Mouse (Mus musculus): ENCODE measurements around the gene Prrt2. TPM values are rescaled to one million over a fixed set of nuclear protein-coding genes. Genes with fewer than 3 reads are reported as not detected.
A peak's percentile ranks its signal among the peaks of the same experiment; 100 is the strongest.

Prrt2 gene
- polyA plus RNA-seq, 1 experiment from 2014 or later, result 7.1 TPM

DNA sequence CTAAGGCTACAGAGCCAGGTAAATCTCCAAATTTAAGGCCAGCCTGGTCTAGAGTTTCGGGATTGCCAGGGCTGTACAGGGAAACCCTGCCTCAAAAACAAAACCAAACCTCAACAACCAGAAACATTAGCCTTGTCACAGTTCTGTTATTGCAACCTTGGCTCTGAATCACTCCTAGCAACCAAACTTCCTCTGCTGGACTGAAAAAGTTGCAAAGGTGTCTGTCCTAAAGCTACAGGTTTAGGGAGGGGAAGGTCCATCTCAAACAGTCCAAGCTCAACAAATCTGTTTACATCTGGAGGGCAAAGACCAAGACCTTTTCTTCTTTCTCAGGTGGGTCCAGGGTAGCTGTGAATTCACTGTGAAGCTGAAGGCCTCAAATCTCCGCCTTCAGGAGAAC is 10.0 kb downstream of the Prrt2 start:
- 96% methylated on average over 2 of the region's 2 CpGs for WGBS
- H3K9ac ChIP-seq, result no peak overlapping the region
- H3K4me1 ChIP-seq, result peaks cover 31% of the 10 kb centered on the region
- H3K27me3 ChIP-seq, result no peaks in the 10 kb centered on the region
- H3K4me3 ChIP-seq, result no peak overlapping the region
- no peak overlapping the region for H3K27ac ChIP-seq
- no peak overlapping the region for H3K4me2 ChIP-seq (replicated peaks)
- H3K36me3 ChIP-seq, result peaks cover 38% of the 10 kb centered on the region
- H3K9me3 ChIP-seq (replicated peaks), result no peaks in the 10 kb centered on the region
- no peak for ATAC-seq (ENCODE audit: low FRiP score)

DNA sequence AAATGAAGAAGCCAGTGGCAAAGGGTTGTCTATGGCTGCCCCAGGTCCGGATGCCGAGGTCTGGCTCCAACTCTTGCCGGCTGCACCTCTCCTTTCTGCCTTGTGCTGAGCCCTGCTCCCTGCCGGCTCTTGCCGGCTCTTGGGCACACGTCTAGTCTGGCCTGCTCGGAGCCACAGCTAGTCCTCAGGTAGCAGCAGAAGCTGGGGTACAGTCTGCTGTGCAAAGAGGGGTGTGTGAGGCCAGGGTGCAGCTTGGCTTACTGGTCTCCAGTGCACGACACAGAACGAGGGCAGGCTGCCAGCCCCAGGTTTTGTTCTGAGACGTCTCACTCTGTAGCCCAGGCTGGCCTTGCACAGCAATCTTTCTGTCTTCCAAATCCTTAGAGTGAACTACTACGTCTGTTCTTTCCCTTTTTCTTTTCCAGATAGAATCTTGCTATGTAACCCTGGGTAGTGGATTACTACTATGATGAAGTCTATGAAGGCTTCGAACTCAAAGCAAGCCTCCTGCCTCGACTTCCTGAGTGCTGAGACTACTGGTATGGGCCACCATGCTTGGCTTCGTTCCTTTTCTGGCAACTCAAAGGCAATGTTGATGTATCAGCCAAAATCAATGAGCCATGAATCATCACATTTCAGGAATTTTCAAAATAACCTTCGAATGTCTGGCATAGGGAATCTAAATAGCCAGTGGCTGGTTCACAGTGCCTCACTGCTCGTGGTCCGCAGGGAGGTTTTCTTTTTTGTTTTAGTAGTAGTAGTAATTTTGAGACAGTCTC is 11.5 kb downstream of the Prrt2 start:
- 84% methylated on average over 17 of the region's 17 CpGs for WGBS
- Histone ChIP-seq H3K4me3 (no peak overlapping the region), H3K4me2 (replicated peaks) (no peak overlapping the region), H3K27ac (peak overlapping the region; percentile 71; the same call in 1 of the 2 replicates), H3K9me3 (replicated peaks) (no peaks in the 10 kb centered on the region), H3K27me3 (no peaks in the 10 kb centered on the region), H3K4me1 (peaks cover 15% of the 10 kb centered on the region), H3K9ac (no peak overlapping the region), H3K36me3 (peaks cover 27% of the 10 kb centered on the region)
- no peak for ATAC-seq (ENCODE audit: low FRiP score)

GRCm38 (mm10) chr7:127008239-127009019 is 12.6 kb downstream of the Prrt2 start:
- Histone ChIP-seq H3K27me3 (no peaks in the 10 kb centered on the region), H3K4me2 (replicated peaks) (no peak overlapping the region), H3K36me3 (peaks cover 17% of the 10 kb centered on the region), H3K4me3 (no peak overlapping the region), H3K27ac (peak overlapping the region; percentile 71), H3K9me3 (replicated peaks) (no peaks in the 10 kb centered on the region), H3K9ac (no peak overlapping the region), H3K4me1 (peaks cover 10% of the 10 kb centered on the region)
- peak; percentile 57 for ATAC-seq (ENCODE audit: low FRiP score)
- 66% methylated on average over 9 of the region's 9 CpGs for WGBS

DNA sequence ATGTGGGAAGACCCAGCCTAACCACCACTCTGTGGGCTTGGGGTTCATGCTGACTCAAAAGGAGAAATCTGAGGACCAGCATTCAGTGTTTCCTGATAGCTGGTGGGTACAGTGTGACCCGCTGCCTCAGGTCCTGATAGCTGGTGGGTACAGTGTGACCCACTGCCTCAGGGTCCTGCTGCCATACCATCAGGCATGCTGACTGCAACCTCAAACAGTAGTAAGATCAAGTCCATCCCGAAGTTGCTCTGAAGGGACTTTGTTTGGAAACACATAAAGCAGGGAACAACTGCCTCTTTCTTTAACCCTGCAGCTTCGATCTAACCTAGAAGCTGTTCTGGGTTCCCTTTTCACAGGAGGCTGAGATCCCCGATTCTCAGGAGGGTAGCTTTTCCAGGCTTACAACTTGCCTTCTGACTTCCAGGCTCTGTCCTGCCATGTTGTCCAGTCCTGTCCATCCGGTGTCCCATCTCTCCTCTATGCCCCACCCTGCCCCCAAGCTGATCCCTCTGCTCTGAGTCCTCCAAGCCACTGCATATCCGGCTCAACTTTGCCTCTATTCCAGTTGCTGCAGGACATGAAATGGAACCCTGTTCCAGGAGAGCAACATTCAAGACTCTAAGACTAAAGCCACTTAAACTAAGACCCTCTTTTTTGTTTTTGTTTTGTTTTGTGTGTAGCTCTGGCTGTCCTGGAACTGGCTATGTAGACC is 13.5 kb downstream of the Prrt2 start:
- Histone ChIP-seq H3K36me3 (peaks cover 7% of the 10 kb centered on the region), H3K27me3 (no peaks in the 10 kb centered on the region), H3K9me3 (replicated peaks) (no peaks in the 10 kb centered on the region), H3K4me3 (no peak overlapping the region), H3K4me2 (replicated peaks) (no peak overlapping the region), H3K9ac (no peak overlapping the region), H3K4me1 (peaks cover 7% of the 10 kb centered on the region), H3K27ac (no peak overlapping the region; the same call in 1 of the 2 replicates)
- WGBS, result 85% methylated on average over 6 of the region's 6 CpGs
- no peak for ATAC-seq (ENCODE audit: low FRiP score)

GRCm38 (mm10) chr7:127004122-127004875 is 16.7 kb downstream of the Prrt2 start:
- Histone ChIP-seq H3K9me3 (replicated peaks) (no peaks in the 10 kb centered on the region), H3K4me3 (no peak overlapping the region), H3K4me2 (replicated peaks) (no peak overlapping the region), H3K36me3 (no peaks in the 10 kb centered on the region), H3K4me1 (peaks cover 7% of the 10 kb centered on the region), H3K27me3 (no peaks in the 10 kb centered on the region), H3K27ac (no peak overlapping the region), H3K9ac (no peak overlapping the region)
- WGBS, result 90% methylated on average over 4 of the region's 4 CpGs
- ATAC-seq (ENCODE audit: low FRiP score), result no peak

GRCm38 (mm10) chr7:127003620-127004019 is 17.4 kb downstream of the Prrt2 start:
- Histone ChIP-seq H3K9me3 (replicated peaks) (no peaks in the 10 kb centered on the region), H3K4me2 (replicated peaks) (no peak overlapping the region), H3K27me3 (no peaks in the 10 kb centered on the region), H3K4me1 (peaks cover 4% of the 10 kb centered on the region), H3K36me3 (no peaks in the 10 kb centered on the region), H3K4me3 (no peak overlapping the region), H3K27ac (no peak overlapping the region), H3K9ac (no peak overlapping the region)
- ATAC-seq (ENCODE audit: low FRiP score), result no peak
- WGBS, result 92% methylated on average over 5 of the region's 5 CpGs

- Histone ChIP-seq H3K27me3 (no peaks in the 10 kb centered on the region), H3K9ac (no peak overlapping the region), H3K4me1 (no peaks in the 10 kb centered on the region), H3K4me3 (no peak overlapping the region), H3K9me3 (replicated peaks) (0 out of 2 replicates have a peak, but pooled peaks cover 3% of the 10 kb centered on the region), H3K36me3 (no peaks in the 10 kb centered on the region), H3K27ac (no peak overlapping the region), H3K4me2 (replicated peaks) (no peak overlapping the region)
- 84% methylated on average over 10 of the region's 10 CpGs for WGBS
- no peak for ATAC-seq (ENCODE audit: low FRiP score)
Measured at GRCm38 (mm10) chr7:126999568-126999967, 21.4 kb downstream of the Prrt2 start.

GRCm38 (mm10) chr7:126996449-126996848 is 24.6 kb downstream of the Prrt2 start:
- no peaks in the 10 kb centered on the region for H3K36me3 ChIP-seq
- H3K9ac ChIP-seq, result no peak overlapping the region
- 0 out of 2 replicates have a peak, but pooled peaks cover 3% of the 10 kb centered on the region for H3K9me3 ChIP-seq (replicated peaks)
- no peak overlapping the region for H3K4me2 ChIP-seq (replicated peaks)
- H3K27me3 ChIP-seq, result no peaks in the 10 kb centered on the region
- ATAC-seq (ENCODE audit: low FRiP score), result no peak
- H3K4me1 ChIP-seq, result 0 out of 2 replicates have a peak, but pooled peaks cover 2% of the 10 kb centered on the region
- WGBS, result 77% methylated on average over 4 of the region's 4 CpGs
- no peak overlapping the region for H3K27ac ChIP-seq
- H3K4me3 ChIP-seq, result no peak overlapping the region

DNA sequence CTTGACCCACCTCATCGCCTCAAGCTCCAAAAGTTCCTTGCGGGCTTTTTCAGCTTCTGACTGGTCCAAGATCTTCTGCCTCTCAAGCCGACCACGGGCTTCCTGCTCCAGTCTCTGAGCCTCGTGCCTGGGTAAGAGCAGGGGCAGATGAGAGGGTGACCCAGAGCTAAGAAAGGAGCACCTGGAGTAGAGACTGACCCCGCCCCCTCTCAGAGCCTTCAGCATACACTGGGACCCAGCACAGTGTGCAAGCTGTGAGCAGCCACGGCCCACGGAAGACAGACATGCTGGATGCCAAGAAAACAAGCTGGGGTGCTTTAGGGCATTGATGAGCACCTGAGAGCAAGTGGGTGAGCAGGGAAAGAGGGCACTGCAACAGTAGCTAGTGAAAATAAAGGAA is 32.2 kb downstream of the Prrt2 start:
- no peak for ATAC-seq (ENCODE audit: low FRiP score)
- WGBS, result 72% methylated on average over 8 of the region's 8 CpGs
- Histone ChIP-seq H3K4me2 (replicated peaks) (no peak overlapping the region), H3K9me3 (replicated peaks) (no peaks in the 10 kb centered on the region), H3K27ac (no peak overlapping the region), H3K4me1 (0 out of 2 replicates have a peak, but pooled peaks cover 2% of the 10 kb centered on the region), H3K9ac (no peak overlapping the region), H3K36me3 (no peaks in the 10 kb centered on the region), H3K4me3 (no peak overlapping the region), H3K27me3 (no peaks in the 10 kb centered on the region)

GRCm38 (mm10) chr7:126986319-126986718 is 34.7 kb downstream of the Prrt2 start:
- ATAC-seq (ENCODE audit: low FRiP score), result no peak
- H3K4me3 ChIP-seq, result no peak overlapping the region
- no peak overlapping the region for H3K4me2 ChIP-seq (replicated peaks)
- peaks cover under 1% of the 10 kb centered on the region; the same call in 1 of the 2 replicates for H3K36me3 ChIP-seq
- no peaks in the 10 kb centered on the region for H3K9me3 ChIP-seq (replicated peaks)
- H3K27ac ChIP-seq, result no peak overlapping the region
- H3K27me3 ChIP-seq, result no peaks in the 10 kb centered on the region
- 42% methylated on average over 9 of the region's 9 CpGs for WGBS
- no peaks in the 10 kb centered on the region for H3K4me1 ChIP-seq
- no peak overlapping the region for H3K9ac ChIP-seq

DNA sequence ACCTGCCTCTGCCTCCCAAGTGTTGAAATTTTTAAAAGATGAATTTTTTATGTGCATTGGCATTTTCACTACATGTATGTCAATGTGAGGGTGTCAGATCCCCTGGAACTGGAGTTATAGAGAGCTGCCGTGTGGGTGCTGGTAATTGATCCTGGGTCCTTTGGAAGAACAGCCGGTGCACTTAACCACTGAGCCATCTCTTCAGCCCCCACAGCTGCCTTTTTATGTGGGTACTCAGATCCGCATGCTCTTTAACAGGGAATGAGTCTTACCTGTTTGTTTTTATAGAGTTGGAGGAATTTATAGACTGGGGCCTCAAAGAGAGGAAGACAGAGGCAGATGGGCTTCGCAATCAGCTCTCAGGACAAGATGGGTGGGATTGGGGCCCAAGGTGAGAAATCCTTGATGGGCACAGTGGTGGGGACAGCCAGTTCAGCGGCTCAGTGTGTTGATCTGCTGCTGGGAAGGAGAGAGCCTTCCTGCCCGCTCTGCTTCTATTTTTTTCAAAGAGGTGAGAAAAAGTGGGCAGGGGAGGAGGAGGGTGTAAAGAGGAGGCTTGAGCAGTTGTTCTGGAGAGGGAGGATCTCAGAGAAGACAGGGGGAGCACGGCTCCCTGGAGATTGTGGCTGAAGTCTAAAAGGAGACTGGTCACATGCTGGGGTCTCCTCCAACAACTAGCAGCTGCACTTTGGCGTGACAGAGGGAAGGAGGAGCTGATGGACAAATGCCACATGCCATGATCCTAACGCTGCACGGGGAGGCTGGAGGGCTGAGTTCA is 36.2 kb downstream of the Prrt2 start:
- Histone ChIP-seq H3K36me3 (peaks cover 13% of the 10 kb centered on the region), H3K4me1 (no peaks in the 10 kb centered on the region), H3K27me3 (no peaks in the 10 kb centered on the region), H3K9me3 (replicated peaks) (no peaks in the 10 kb centered on the region), H3K27ac (no peak overlapping the region), H3K4me3 (no peak overlapping the region), H3K4me2 (replicated peaks) (no peak overlapping the region), H3K9ac (no peak overlapping the region)
- no peak for ATAC-seq (ENCODE audit: low FRiP score)
- 59% methylated on average over 10 of the region's 10 CpGs for WGBS

All from hindbrain, embryonic 12.5 days (tissue).